Mouse (Mus musculus) myocyte (in vitro differentiated cells): ENCODE measurements at regions not wholly inside any gene's neighbourhood (a gene's known extent, or its start where the extent isn't known, plus 50 kb on each side); places are given as distances from the start of the nearest gene placed in this dataset.

Experiments used
- E2F4 ChIP-seq: IDR thresholded peaks from one replicate; pipeline ENCODE4 v1.6.1; 2011; ENCODE audit warnings: mild to moderate bottlenecking, control low read depth, moderate library complexity; ENCODE audit not compliant: insufficient read depth
- MAX ChIP-seq: IDR thresholded peaks from one replicate; pipeline ENCODE4 v1.6.1; 2011; ENCODE audit warnings: low read depth, mild to moderate bottlenecking, control low read depth
- MYOD1 ChIP-seq, 3 experiments: IDR thresholded peaks; one replicate each; pipeline ENCODE4 v1.6.1; 2011; ENCODE audit warnings: control low read depth in 2 of 3, low read depth in 2 of 3, mild to moderate bottlenecking in 2 of 3, moderate library complexity in 1 of 3; ENCODE audit not compliant: insufficient read length in 2 of 3, control insufficient read depth in 1 of 3
- MYOG ChIP-seq, 3 experiments: IDR thresholded peaks; one replicate each; pipeline ENCODE4 v1.6.1; 2011; ENCODE audit warnings: control low read depth in 2 of 3, low read depth in 2 of 3, mild to moderate bottlenecking in 2 of 3; ENCODE audit not compliant: insufficient read length in 2 of 3, control insufficient read depth in 1 of 3, insufficient read depth in 1 of 3
- POLR2A ChIP-seq: IDR thresholded peaks from one replicate; pipeline ENCODE4 v1.6.1; 2011; ENCODE audit warnings: low read depth, mild to moderate bottlenecking, control low read depth, moderate library complexity; ENCODE audit not compliant: insufficient read length
- POLR2AphosphoS2 ChIP-seq: IDR thresholded peaks from one replicate; pipeline ENCODE4 v1.6.1; 2011; ENCODE audit warnings: low read depth, control low read depth; ENCODE audit not compliant: insufficient read length
- TCF12 ChIP-seq: IDR thresholded peaks from one replicate; pipeline ENCODE4 v1.6.1; 2011; ENCODE audit warnings: mild to moderate bottlenecking, control low read depth; ENCODE audit not compliant: poor library complexity, insufficient read depth, severe bottlenecking
- TCF3 ChIP-seq: IDR thresholded peaks from one replicate; pipeline ENCODE4 v1.6.1; 2011; ENCODE audit warnings: low read depth, control low read depth; ENCODE audit not compliant: insufficient read length
- USF1 ChIP-seq: IDR thresholded peaks from one replicate; pipeline ENCODE4 v1.6.1; 2011; ENCODE audit warnings: low read depth, mild to moderate bottlenecking, control low read depth, moderate library complexity

DNA sequence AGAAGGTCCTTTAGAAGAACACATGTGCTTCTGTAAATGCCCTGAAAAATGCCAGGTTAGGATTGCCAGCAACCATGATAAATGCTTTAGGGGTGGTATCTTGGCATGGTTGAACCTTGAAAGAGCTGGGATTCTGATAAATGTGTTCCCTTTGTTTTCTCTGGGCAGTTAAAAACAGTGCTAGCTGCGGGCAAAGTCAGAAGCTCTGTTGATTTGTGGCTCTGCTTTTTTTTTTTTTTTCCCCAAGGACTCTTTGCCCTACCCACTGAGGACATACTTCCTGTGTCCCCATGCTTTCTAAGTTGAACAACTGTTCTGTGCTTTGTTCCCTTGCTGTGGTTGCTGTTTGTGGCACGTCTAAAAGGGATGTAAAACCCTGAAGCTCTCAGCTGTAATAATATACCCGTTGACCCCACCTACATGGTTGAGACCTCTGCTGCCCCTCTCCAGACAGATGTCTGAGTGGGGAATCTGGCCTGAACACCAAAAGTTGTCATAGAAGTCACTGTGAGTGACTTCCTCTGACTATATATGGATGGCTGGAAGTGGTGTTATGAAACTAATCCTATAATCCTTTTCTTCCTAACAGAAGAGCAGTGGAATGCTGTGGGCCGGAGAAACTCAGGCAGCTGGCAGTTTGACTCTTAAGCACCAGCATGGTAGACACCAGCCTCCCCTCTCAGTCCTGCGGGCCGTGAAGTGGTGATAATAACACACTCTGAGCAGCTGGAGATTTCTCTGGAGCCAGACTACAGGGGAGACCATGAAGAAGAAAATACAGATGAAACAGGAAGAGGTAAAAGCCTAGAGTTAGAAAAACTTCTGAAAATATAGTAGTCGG is 218.7 kb downstream of the Phlda1 start:
- no peak for TF ChIP-seq MAX
- no peak for TF ChIP-seq POLR2A
- peak; percentile 35 to 87 (median 70) for TF ChIP-seq MYOG (IDR thresholded peaks at IDR 0.05; ENCODE audit: control insufficient read depth in 1 of 3, insufficient read depth in 1 of 3, insufficient read length in 2 of 3, low read depth in 2 of 3)
- peak; percentile 60 for TF ChIP-seq TCF12
- no peak for TF ChIP-seq USF1
- peak; percentile 69 to 80 (median 74) for TF ChIP-seq MYOD1 (IDR thresholded peaks at IDR 0.05; ENCODE audit: control insufficient read depth in 1 of 3, insufficient read length in 2 of 3, low read depth in 2 of 3)
- TF ChIP-seq POLR2AphosphoS2: no peak
- no peak for TF ChIP-seq TCF3
- no peak for TF ChIP-seq E2F4
